Mouse (Mus musculus) stomach, embryonic 16.5 days (tissue): ENCODE results near the gene Plek2. TPM values are rescaled to one million over a fixed set of nuclear protein-coding genes. Genes with fewer than 3 reads are reported as not detected.

Source experiments
- ATAC-seq: fragments of 200-750 bp; cut with Nextera tagmentation; 2 replicates; pipeline ENCODE4 v1.8.0; 2017; ENCODE audit warnings: moderate number of reproducible peaks, moderate TSS enrichment; ENCODE audit not compliant: insufficient read depth, low FRiP score
- H3K27ac ChIP-seq: fragments of 300-500 bp; sonication (generic); 2 replicates; pipeline ENCODE4 v1.5.1; 2014; ENCODE audit warnings: low read length
- H3K27me3 ChIP-seq: fragments of 300-500 bp; sonication (generic); 2 replicates; pipeline ENCODE4 v1.6.1; 2014; ENCODE audit warnings: low read length, control low read depth, mixed read lengths; ENCODE audit not compliant: control insufficient read depth, insufficient read depth
- H3K36me3 ChIP-seq: fragments of 300-500 bp; sonication (generic); 2 replicates; pipeline ENCODE4 v1.6.1; 2014; ENCODE audit warnings: low read length; ENCODE audit not compliant: control insufficient read depth, insufficient read depth
- H3K4me1 ChIP-seq: fragments of 300-500 bp; sonication (generic); 2 replicates; pipeline ENCODE4 v1.6.1; 2014; ENCODE audit warnings: low read length, control low read depth, mixed read lengths; ENCODE audit not compliant: control insufficient read depth, insufficient read depth
- H3K4me2 ChIP-seq: fragments of 300-500 bp; sonication (generic); 2 replicates; pipeline ENCODE4 v1.6.1; 2014; ENCODE audit warnings: low read depth, low read length, mixed read lengths
- H3K4me3 ChIP-seq: fragments of 300-500 bp; sonication (generic); replicated peaks from 2 replicates; pipeline ENCODE4 v1.5.1; 2014; ENCODE audit warnings: mild to moderate bottlenecking, low read length
- H3K9ac ChIP-seq: fragments of 300-500 bp; sonication (generic); 2 replicates; pipeline ENCODE4 v1.6.1; 2014; ENCODE audit warnings: low read length
- H3K9me3 ChIP-seq: fragments of 300-500 bp; sonication (generic); replicated peaks from 2 replicates; pipeline ENCODE4 v1.6.1; 2016; ENCODE audit warnings: low read length, control low read depth; ENCODE audit not compliant: control insufficient read depth
- WGBS: fragments of 180-500 bp; shearing (Covaris S2); extraction: QIAGEN DNeasy Blood & Tissue Kit; methylation state at CpG from one replicate; pipeline ENCODE4 v1.1.7; 2014; 5-methylcytosine and 5-hydroxymethylcytosine counted together
- polyA plus RNA-seq: library from polyadenylated mRNA; unstranded; fragments of >200 nt; fragmentation: Nextera tagmentation; extraction: Ambion mirVana; gene quantifications from 2 replicates; pipeline ENCODE4 v1.2.1, GENCODE M21; 2015

Gene Plek2
- polyA plus RNA-seq, 1 experiment from 2014 or later, result 33.0 TPM

GRCm38 (mm10) chr12:78916278-78916677 lies 9.5 kb upstream of the Plek2 start:
- H3K27ac ChIP-seq, result no peak overlapping the region
- WGBS, result 73% methylated on average over 3 of the region's 3 CpGs
- H3K27me3 ChIP-seq, result peaks cover 5% of the 10 kb centered on the region; the same call in 1 of the 2 replicates
- H3K9me3 ChIP-seq, result no peaks in the 10 kb centered on the region
- H3K36me3 ChIP-seq, result no peaks in the 10 kb centered on the region
- H3K4me1 ChIP-seq, result peaks cover 17% of the 10 kb centered on the region
- no peak overlapping the region for H3K4me2 ChIP-seq
- no peak for ATAC-seq
- H3K9ac ChIP-seq, result no peak overlapping the region
- no peak overlapping the region for H3K4me3 ChIP-seq

- no peak overlapping the region for H3K27ac ChIP-seq
- peaks cover 8% of the 10 kb centered on the region; the same call in 1 of the 2 replicates for H3K27me3 ChIP-seq
- no peak overlapping the region for H3K4me2 ChIP-seq
- no peaks in the 10 kb centered on the region for H3K9me3 ChIP-seq
- ATAC-seq, result no peak
- no peak overlapping the region for H3K4me3 ChIP-seq
- H3K9ac ChIP-seq, result no peak overlapping the region
- no peaks in the 10 kb centered on the region for H3K36me3 ChIP-seq
- 69% methylated on average over 3 of the region's 3 CpGs for WGBS
- H3K4me1 ChIP-seq, result peaks cover 24% of the 10 kb centered on the region
These were observed 8.8 kb upstream of the Plek2 start for GRCm38 (mm10) chr12:78915561-78915960.

GRCm38 (mm10) chr12:78914458-78914857 lies 7.7 kb upstream of the Plek2 start:
- no peak overlapping the region for H3K27ac ChIP-seq
- H3K4me1 ChIP-seq, result peaks cover 26% of the 10 kb centered on the region
- no peak for ATAC-seq

GRCm38 (mm10) chr12:78911707-78912417 lies 5.1 kb upstream of the Plek2 start:
- WGBS, result 2% methylated on average over 37 of the region's 37 CpGs
- peak overlapping the region; percentile 78 for H3K4me2 ChIP-seq
- H3K9me3 ChIP-seq, result no peaks in the 10 kb centered on the region; the same call in 1 of the 2 replicates
- ATAC-seq, result peak; percentile 77; the same call in 1 of the 2 replicates
- H3K27ac ChIP-seq, result peak overlapping the region; percentile 89
- H3K4me3 ChIP-seq, result peak overlapping the region; percentile 44
- H3K36me3 ChIP-seq, result no peaks in the 10 kb centered on the region
- peaks cover 19% of the 10 kb centered on the region for H3K4me1 ChIP-seq
- peak overlapping the region; percentile 64 for H3K9ac ChIP-seq
- peaks cover 17% of the 10 kb centered on the region; the same call in 1 of the 2 replicates for H3K27me3 ChIP-seq

More at GRCm38 (mm10) chr12:78914458-78914857, 7.7 kb upstream of the Plek2 start:
- no peaks in the 10 kb centered on the region for H3K9me3 ChIP-seq
- WGBS, result 74% methylated on average over 4 of the region's 4 CpGs
- no peak overlapping the region for H3K9ac ChIP-seq
- H3K36me3 ChIP-seq, result no peaks in the 10 kb centered on the region
- peaks cover 10% of the 10 kb centered on the region; the same call in 1 of the 2 replicates for H3K27me3 ChIP-seq
- no peak overlapping the region for H3K4me2 ChIP-seq
- H3K4me3 ChIP-seq, result no peak overlapping the region

- H3K4me1 ChIP-seq, result peaks cover 23% of the 10 kb centered on the region
- ATAC-seq, result peak; percentile 86
- H3K27ac ChIP-seq, result peak overlapping the region; percentile 89
- peak overlapping the region; percentile 78 for H3K4me2 ChIP-seq
- H3K9me3 ChIP-seq, result no peaks in the 10 kb centered on the region; the same call in 1 of the 2 replicates
- WGBS, result 15% methylated on average over 16 of the region's 16 CpGs
- no peaks in the 10 kb centered on the region for H3K36me3 ChIP-seq
- H3K4me3 ChIP-seq, result peak overlapping the region; percentile 44
- peak overlapping the region; percentile 64 for H3K9ac ChIP-seq
- peaks cover 17% of the 10 kb centered on the region; the same call in 1 of the 2 replicates for H3K27me3 ChIP-seq
These were observed 4.1 kb upstream of the Plek2 start for GRCm38 (mm10) chr12:78910684-78911461.

- H3K4me1 ChIP-seq, result peaks cover 23% of the 10 kb centered on the region
- WGBS, result 63% methylated on average over 6 of the region's 6 CpGs
These were observed 1.4 kb upstream of the Plek2 start for GRCm38 (mm10) chr12:78908081-78908605.

GRCm38 (mm10) chr12:78904499-78904898 lies 2.3 kb downstream of the Plek2 start:
- WGBS, result 71% methylated on average over 7 of the region's 7 CpGs
- Histone ChIP-seq H3K36me3 (no peaks in the 10 kb centered on the region), H3K9me3 (no peaks in the 10 kb centered on the region; the same call in 1 of the 2 replicates), H3K4me2 (peak overlapping the region; percentile 9; the same call in 1 of the 2 replicates), H3K27ac (peak overlapping the region; percentile 39; the same call in 1 of the 2 replicates), H3K27me3 (peaks cover 6% of the 10 kb centered on the region; the same call in 1 of the 2 replicates), H3K4me1 (0 out of 2 replicates have a peak, but pooled peaks cover 5% of the 10 kb centered on the region), H3K4me3 (no peak overlapping the region), H3K9ac (no peak overlapping the region)
- no peak for ATAC-seq

More at GRCm38 (mm10) chr12:78908081-78908605, 1.4 kb upstream of the Plek2 start:
- Histone ChIP-seq H3K27me3 (peaks cover 17% of the 10 kb centered on the region; the same call in 1 of the 2 replicates), H3K36me3 (no peaks in the 10 kb centered on the region), H3K9ac (no peak overlapping the region), H3K9me3 (no peaks in the 10 kb centered on the region; the same call in 1 of the 2 replicates), H3K4me3 (no peak overlapping the region), H3K27ac (no peak overlapping the region), H3K4me2 (no peak overlapping the region)
- no peak for ATAC-seq

GRCm38 (mm10) chr12:78903313-78903712 lies 3.5 kb downstream of the Plek2 start:
- WGBS, result 75% methylated on average over 4 of the region's 4 CpGs
- Histone ChIP-seq H3K9ac (no peak overlapping the region), H3K4me3 (no peak overlapping the region)

More at GRCm38 (mm10) chr12:78903313-78903712, 3.5 kb downstream of the Plek2 start:
- ATAC-seq, result no peak
- peaks cover 6% of the 10 kb centered on the region; the same call in 1 of the 2 replicates for H3K27me3 ChIP-seq
- H3K4me1 ChIP-seq, result 0 out of 2 replicates have a peak, but pooled peaks cover 5% of the 10 kb centered on the region
- H3K36me3 ChIP-seq, result no peaks in the 10 kb centered on the region
- no peak overlapping the region for H3K4me2 ChIP-seq
- no peaks in the 10 kb centered on the region for H3K9me3 ChIP-seq
- H3K27ac ChIP-seq, result no peak overlapping the region
